Mouse (Mus musculus): ENCODE measurements at regions not wholly inside any gene's neighbourhood (a gene's known extent, or its start where the extent isn't known, plus 50 kb on each side); places are given as distances from the start of the nearest gene placed in this dataset.
A peak's percentile ranks its signal among the peaks of the same experiment; 100 is the strongest.

- no peak for DNase-seq
These were observed 55.5 kb downstream of the Gm5294 start for GRCm38 (mm10) chr5:138875180-138876076.

GRCm38 (mm10) chr5:138881649-138882226 is 61.9 kb downstream of the Gm5294 start:
- DNase-seq: no peak

- no peak for DNase-seq
These were observed 63.7 kb downstream of the Gm5294 start for GRCm38 (mm10) chr5:138883573-138883972.

- DNase-seq: no peak
These were observed 66.0 kb downstream of the Gm5294 start for GRCm38 (mm10) chr5:138885905-138886304.

- no peak for DNase-seq
These were observed 68.9 kb downstream of the Gm5294 start for GRCm38 (mm10) chr5:138888749-138889148.

- DNase-seq: no peak
These were observed 69.9 kb downstream of the Gm5294 start for GRCm38 (mm10) chr5:138889760-138890159.

GRCm38 (mm10) chr5:138894496-138894895 is 74.6 kb downstream of the Gm5294 start:
- DNase-seq: no peak

GRCm38 (mm10) chr5:138897255-138897654 is 77.4 kb downstream of the Gm5294 start:
- no peak for DNase-seq

GRCm38 (mm10) chr5:138898440-138898839 is 78.6 kb downstream of the Gm5294 start:
- no peak for DNase-seq

- no peak for DNase-seq
These were observed 81.2 kb downstream of the Gm5294 start for GRCm38 (mm10) chr5:138900952-138901599.

- DNase-seq: no peak
These were observed 82.4 kb downstream of the Gm5294 start for GRCm38 (mm10) chr5:138902316-138902715.

- no peak for DNase-seq
These were observed 85.1 kb downstream of the Pdgfa start for GRCm38 (mm10) chr5:138911769-138912710.

GRCm38 (mm10) chr5:138912711-138913105 is 84.5 kb downstream of the Pdgfa start:
- no peak for DNase-seq

GRCm38 (mm10) chr5:138915068-138915467 is 82.1 kb downstream of the Pdgfa start:
- DNase-seq: no peak

GRCm38 (mm10) chr5:138915496-138915895 is 81.7 kb downstream of the Pdgfa start:
- no peak for DNase-seq

GRCm38 (mm10) chr5:138920156-138920845 is 76.9 kb downstream of the Pdgfa start:
- DNase-seq: peak; percentile 83

- no peak for DNase-seq
These were observed 75.1 kb downstream of the Pdgfa start for GRCm38 (mm10) chr5:138922116-138922515.

Measured in adrenal gland, postnatal 10 days (tissue).